Mouse (Mus musculus) heart, embryonic 14.5 days (tissue): ENCODE data around the gene Olfr304. TPM values are rescaled to one million over a fixed set of nuclear protein-coding genes. Genes with fewer than 3 reads are reported as not detected.
"Not testable (repeated sequence)": the region's sequence is repeated elsewhere in the genome, so short reads cannot be mapped to it uniquely, and the experiment has no call there.

Experiments used
- ATAC-seq: fragments of 200-750 bp; cut with Nextera tagmentation; 2 replicates; pipeline ENCODE4 v1.8.0; 2017; ENCODE audit warnings: low read depth, moderate TSS enrichment; ENCODE audit not compliant: insufficient number of reproducible peaks, insufficient read depth, low FRiP score
- H3K27ac ChIP-seq, 2 experiments: fragments of 200-500 bp in 1 of 2; fragments of 300-500 bp in 1 of 2; sonication (generic) in 1 of 2; replicated peaks in 1 of 2; 2 replicates each; pipeline ENCODE4 v1.5.1; 2012 to 2014; ENCODE audit warnings: low read depth in 2 of 2, low read length in 2 of 2, control low read depth in 1 of 2, mild to moderate bottlenecking in 1 of 2, mixed read lengths in 1 of 2; ENCODE audit not compliant: control insufficient read depth in 1 of 2, insufficient read depth in 1 of 2
- H3K27me3 ChIP-seq: fragments of 300-500 bp; sonication (generic); 2 replicates; pipeline ENCODE4 v1.6.1; 2014; ENCODE audit warnings: mild to moderate bottlenecking, low read length, control low read depth; ENCODE audit not compliant: control insufficient read depth, insufficient read depth
- H3K36me3 ChIP-seq: fragments of 300-500 bp; sonication (generic); 2 replicates; pipeline ENCODE4 v1.6.1; 2014; ENCODE audit warnings: mild to moderate bottlenecking, control low read depth, low read length, mixed read lengths; ENCODE audit not compliant: control insufficient read depth, insufficient read depth
- H3K4me1 ChIP-seq, 2 experiments: fragments of 200-500 bp in 1 of 2; fragments of 300-500 bp in 1 of 2; sonication (generic) in 1 of 2; 2 replicates each; pipeline ENCODE4 v1.6.1; 2012 to 2014; ENCODE audit warnings: low read length in 2 of 2, control low read depth in 1 of 2, mixed read lengths in 1 of 2; ENCODE audit not compliant: control insufficient read depth in 2 of 2, insufficient read depth in 2 of 2
- H3K4me2 ChIP-seq: fragments of 300-500 bp; sonication (generic); 2 replicates; pipeline ENCODE4 v1.6.1; 2014; ENCODE audit warnings: mild to moderate bottlenecking, low read length
- H3K4me3 ChIP-seq, 2 experiments: fragments of 200-500 bp in 1 of 2; fragments of 300-500 bp in 1 of 2; sonication (generic) in 1 of 2; 2 replicates each; pipeline ENCODE4 v1.5.1; 2012 to 2014; ENCODE audit warnings: low read length in 2 of 2, mild to moderate bottlenecking in 2 of 2, control low read depth in 1 of 2, low read depth in 1 of 2, moderate library complexity in 1 of 2; ENCODE audit not compliant: control insufficient read depth in 1 of 2, insufficient read depth in 1 of 2
- H3K9ac ChIP-seq: fragments of 300-500 bp; sonication (generic); 2 replicates; pipeline ENCODE4 v1.6.1; 2014; ENCODE audit warnings: mild to moderate bottlenecking, low read length
- H3K9me3 ChIP-seq: fragments of 300-500 bp; sonication (generic); 2 replicates; pipeline ENCODE4 v1.6.1; 2016; ENCODE audit warnings: low read length, control low read depth; ENCODE audit not compliant: control insufficient read depth
- WGBS: fragments of 180-500 bp; shearing (Covaris S2); extraction: QIAGEN DNeasy Blood & Tissue Kit; methylation state at CpG from one replicate; pipeline ENCODE4 v1.1.7; 2014; 5-methylcytosine and 5-hydroxymethylcytosine counted together
- polyA plus RNA-seq: library from polyadenylated mRNA; unstranded; fragments of >200 nt; fragmentation: Nextera tagmentation; extraction: Ambion mirVana; gene quantifications from 2 replicates; pipeline ENCODE4 v1.2.1, GENCODE M21; 2014

Gene Olfr304
- not detected in 2 replicates for polyA plus RNA-seq

DNA sequence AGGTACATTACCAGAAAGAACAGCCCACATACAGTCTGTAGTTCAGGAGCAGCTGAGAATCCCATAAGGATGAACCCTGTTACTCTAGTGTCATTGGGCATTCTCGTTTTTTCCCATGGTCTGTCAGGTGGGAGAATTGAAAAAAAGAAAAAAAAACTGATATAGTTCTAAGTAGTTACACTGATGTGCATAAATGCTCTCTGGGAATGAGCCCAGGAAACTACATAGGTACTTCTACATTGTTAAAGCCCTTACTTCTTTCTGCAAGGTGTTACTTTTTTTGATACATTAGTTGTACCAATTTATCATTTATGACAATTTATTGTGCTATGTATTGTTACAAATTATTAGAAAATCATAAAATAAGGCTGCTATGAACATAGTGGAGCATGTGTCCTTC lies at the start of gene Olfr304:
Gene Olfr304, minus strand, starts transcription at position 101 of the 400 bp plus-strand sequence.
- Histone ChIP-seq H3K36me3 (no peaks in the 10 kb centered on the region), H3K4me2 (no peak within 1 kb of the TSS), H3K27me3 (no peaks in the 10 kb centered on the region), H3K9ac (no peak within 1 kb of the TSS), H3K9me3 (no peaks in the 10 kb centered on the region), H3K4me3 (no peak within 1 kb of the TSS), H3K27ac (no peak within 1 kb of the TSS), H3K4me1 (no peaks in the 10 kb centered on the region)
- ATAC-seq: no peak
- WGBS: 50% methylated on average over 1 of the region's 1 CpGs

DNA sequence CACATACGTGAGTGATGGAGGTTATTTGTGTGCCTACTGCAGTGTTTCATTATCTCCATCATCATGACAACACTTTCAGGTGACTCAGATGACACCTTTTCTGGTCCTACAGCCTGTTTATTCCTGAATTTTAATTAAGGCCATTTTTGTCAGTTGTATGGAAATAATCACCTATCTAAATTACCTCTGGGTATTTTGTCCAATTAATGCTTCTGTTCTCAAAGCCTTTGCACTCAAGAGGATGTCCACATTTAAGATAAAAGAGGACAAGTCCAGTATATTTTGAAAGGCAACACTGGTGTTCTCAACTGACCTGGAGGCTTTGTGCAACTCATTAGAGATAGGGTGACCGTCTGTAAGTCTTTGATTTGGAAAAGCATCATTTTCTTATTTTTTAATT lies 17.1 kb upstream of the Olfr304 start, which contains the start of gene Olfr301:
Gene Olfr301, plus strand, starts transcription at position 301 of the 400 bp plus-strand sequence.
- Histone ChIP-seq H3K4me3 (no peak within 1 kb of the TSS), H3K36me3 (no peaks in the 10 kb centered on the region), H3K27me3 (no peaks in the 10 kb centered on the region), H3K9me3 (no peaks in the 10 kb centered on the region), H3K4me2 (no peak within 1 kb of the TSS), H3K27ac (no peak within 1 kb of the TSS), H3K9ac (no peak within 1 kb of the TSS), H3K4me1 (no peaks in the 10 kb centered on the region)
- 72% methylated on average over 2 of the region's 2 CpGs for WGBS
- ATAC-seq: no peak

DNA sequence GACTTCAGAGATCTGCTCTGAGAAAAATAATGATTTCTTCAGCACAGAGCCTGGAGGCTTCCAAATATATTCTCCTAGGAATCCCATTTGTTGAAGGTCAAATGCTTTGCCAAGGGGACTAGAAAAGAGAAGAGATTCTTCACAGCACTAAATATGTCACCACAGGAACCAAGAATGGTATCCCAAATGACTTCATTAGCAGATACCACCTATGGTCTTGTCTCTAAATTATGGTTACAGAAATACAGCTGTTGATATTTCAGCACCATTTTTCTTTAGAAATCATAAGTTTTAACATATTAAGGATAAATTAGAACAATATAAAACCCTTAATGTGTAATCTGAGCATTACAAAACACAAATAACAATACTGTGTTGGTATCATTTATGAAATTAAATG lies 11.2 kb upstream of the Olfr304 start, which contains the start of gene Olfr303:
Gene Olfr303, minus strand, starts transcription at position 101 of the 400 bp plus-strand sequence.
- no peak within 1 kb of the TSS for H3K4me2 ChIP-seq
- no peak within 1 kb of the TSS for H3K9ac ChIP-seq
- no peaks in the 10 kb centered on the region for H3K36me3 ChIP-seq
- no peaks in the 10 kb centered on the region for H3K27me3 ChIP-seq
- no peak within 1 kb of the TSS for H3K27ac ChIP-seq
- H3K4me3 ChIP-seq: no peak within 1 kb of the TSS
- no peaks in the 10 kb centered on the region for H3K4me1 ChIP-seq
- no peaks in the 10 kb centered on the region for H3K9me3 ChIP-seq
- ATAC-seq: no peak

DNA sequence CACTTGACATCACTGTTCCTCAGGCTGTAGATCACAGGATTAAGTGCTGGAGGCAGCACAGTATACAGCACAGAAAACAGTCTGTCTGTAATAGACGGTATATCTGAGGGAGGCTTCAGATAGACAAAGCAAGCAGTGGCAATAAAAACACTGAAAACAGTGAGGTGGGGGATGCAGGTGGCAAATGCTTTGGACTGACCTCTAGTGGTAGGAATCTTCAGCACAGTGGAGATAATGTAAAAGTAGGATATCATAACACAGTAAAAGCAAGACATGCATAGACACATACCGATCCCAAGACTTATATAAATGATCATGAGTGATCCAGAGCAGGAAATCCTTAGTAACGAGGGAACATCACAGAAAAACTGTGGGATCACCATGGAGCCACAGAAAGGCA lies 689 bp downstream of the Olfr304 start:
- Histone ChIP-seq H3K9ac (no peak overlapping the region), H3K36me3 (no peaks in the 10 kb centered on the region)
- WGBS: 65% methylated on average over 3 of the region's 3 CpGs

DNA sequence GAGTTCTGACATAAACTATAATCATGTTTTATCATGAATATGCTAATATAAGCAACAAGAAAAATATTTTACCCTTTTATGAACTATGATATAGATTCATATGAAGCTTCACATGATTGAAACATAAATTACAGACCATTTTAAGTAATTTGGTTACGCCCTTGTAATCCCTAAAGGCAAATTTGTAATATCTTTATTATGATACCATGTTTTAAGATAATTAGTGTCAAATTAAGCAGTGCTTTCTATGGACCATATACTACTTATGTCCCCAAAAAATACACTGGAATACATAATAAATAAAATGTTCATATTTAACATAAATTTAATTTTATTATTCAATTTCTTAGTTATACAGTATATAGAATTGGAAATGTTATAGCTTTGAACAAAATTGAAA lies 19.6 kb downstream of the Olfr304 start, which contains the start of gene Olfr305:
Gene Olfr305, minus strand, starts transcription at position 101 of the 400 bp plus-strand sequence.
- Histone ChIP-seq H3K4me2 (no peak within 1 kb of the TSS), H3K4me1 (no peaks in the 10 kb centered on the region), H3K27me3 (no peaks in the 10 kb centered on the region), H3K36me3 (no peaks in the 10 kb centered on the region), H3K9ac (no peak within 1 kb of the TSS), H3K27ac (no peak within 1 kb of the TSS), H3K4me3 (no peak within 1 kb of the TSS), H3K9me3 (no peaks in the 10 kb centered on the region)
- ATAC-seq: no peak
- 73% methylated on average over 1 of the region's 1 CpGs for WGBS

More for the DNA sequence above, 689 bp downstream of the Olfr304 start:
- Histone ChIP-seq H3K4me2 (no peak overlapping the region), H3K27ac (no peak overlapping the region), H3K4me1 (no peaks in the 10 kb centered on the region), H3K27me3 (no peaks in the 10 kb centered on the region), H3K9me3 (no peaks in the 10 kb centered on the region), H3K4me3 (no peak overlapping the region)
- no peak for ATAC-seq

DNA sequence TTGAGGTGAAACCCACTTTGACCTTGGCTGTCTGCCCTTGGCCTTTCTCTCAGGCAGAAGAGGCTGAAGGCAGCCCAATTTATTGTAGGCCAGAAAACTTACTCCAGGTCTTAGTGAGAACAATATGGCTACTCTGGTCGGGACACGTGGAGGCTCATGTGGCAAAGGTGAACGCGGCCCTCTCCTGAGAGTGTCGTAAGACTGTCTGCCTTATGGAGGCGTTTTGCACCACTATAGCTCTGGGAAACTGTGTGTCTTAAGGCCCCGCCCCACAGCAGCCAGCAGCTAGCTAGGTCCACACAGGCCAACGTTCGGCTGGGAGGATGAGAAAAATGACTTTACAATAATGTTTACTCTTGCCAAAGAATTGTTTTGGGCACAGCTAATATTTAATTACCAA lies 40.2 kb downstream of the Olfr304 start:
- not testable (repeated sequence) for H3K27me3 ChIP-seq, H3K4me3 ChIP-seq, H3K4me1 ChIP-seq, H3K9ac ChIP-seq, H3K36me3 ChIP-seq, H3K27ac ChIP-seq, H3K9me3 ChIP-seq, H3K4me2 ChIP-seq, ATAC-seq
- WGBS: 90% methylated on average over 9 of the region's 9 CpGs

DNA sequence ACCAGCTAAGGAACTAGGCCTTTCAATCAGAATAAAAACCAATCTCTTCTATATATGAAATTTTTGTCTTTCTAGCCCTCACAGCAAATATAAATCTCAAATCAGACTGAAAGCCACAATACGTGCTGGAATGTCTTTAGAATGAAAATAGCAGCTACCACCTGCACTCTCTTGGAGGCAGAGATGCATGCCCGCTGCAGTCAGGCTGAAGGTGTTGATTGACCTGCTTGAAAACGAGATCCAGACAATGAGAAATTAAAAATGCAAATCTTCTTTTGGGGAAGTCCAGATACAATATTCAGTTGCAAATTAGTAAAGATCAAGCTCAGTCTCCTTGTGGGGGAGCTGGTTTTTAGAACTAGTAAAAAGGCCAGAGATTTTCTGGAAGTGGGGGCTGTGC lies 42.2 kb downstream of the Olfr304 start:
- no peaks in the 10 kb centered on the region for H3K27me3 ChIP-seq
- 71% methylated on average over 3 of the region's 3 CpGs for WGBS
- no peaks in the 10 kb centered on the region for H3K4me1 ChIP-seq
- H3K4me3 ChIP-seq: no peak overlapping the region
- H3K27ac ChIP-seq: no peak overlapping the region
- H3K36me3 ChIP-seq: no peaks in the 10 kb centered on the region
- no peak overlapping the region for H3K9ac ChIP-seq
- ATAC-seq: no peak
- no peaks in the 10 kb centered on the region for H3K9me3 ChIP-seq
- no peak overlapping the region for H3K4me2 ChIP-seq

DNA sequence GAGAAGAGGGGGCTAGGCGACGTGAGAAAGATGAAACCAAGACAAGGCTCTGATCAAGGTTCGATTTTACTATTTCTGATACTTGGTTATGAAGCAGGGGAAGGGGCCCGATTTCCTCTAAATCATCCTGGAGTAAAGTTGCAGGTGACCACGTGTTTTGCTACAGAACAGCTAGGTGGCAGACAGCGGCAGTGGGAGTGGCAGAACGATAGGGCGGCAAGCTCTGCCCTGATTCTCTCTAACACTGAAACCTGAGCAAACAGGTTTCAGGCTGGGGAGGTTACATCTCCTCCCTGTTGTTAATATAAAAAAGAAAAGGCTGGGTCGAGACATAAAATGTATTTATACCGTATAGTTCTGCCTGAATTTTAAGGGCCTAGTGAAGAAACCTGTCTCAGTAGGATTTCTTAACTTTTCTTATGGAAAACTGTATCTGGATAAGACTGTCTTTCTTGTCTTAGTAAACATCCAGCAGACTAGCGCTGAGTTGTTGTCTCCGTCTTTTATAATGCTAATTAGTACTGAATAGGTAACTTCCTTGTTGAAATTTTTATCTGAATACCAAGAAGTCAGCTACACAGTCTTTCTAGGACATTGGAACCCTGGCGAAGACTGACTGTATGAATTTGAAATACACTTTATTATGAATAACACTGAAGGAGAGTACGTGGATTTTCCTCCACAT lies 43.4 kb downstream of the Olfr304 start:
- Histone ChIP-seq H3K4me1 (no peaks in the 10 kb centered on the region), H3K4me3 (no peak overlapping the region), H3K4me2 (no peak overlapping the region), H3K27ac (no peak overlapping the region), H3K9ac (no peak overlapping the region), H3K36me3 (no peaks in the 10 kb centered on the region), H3K27me3 (no peaks in the 10 kb centered on the region), H3K9me3 (no peaks in the 10 kb centered on the region)
- ATAC-seq: no peak
- WGBS: 70% methylated on average over 14 of the region's 14 CpGs
